27 mouse cellular contexts compared by ENCODE assay signal in the genomic region with DNA sequence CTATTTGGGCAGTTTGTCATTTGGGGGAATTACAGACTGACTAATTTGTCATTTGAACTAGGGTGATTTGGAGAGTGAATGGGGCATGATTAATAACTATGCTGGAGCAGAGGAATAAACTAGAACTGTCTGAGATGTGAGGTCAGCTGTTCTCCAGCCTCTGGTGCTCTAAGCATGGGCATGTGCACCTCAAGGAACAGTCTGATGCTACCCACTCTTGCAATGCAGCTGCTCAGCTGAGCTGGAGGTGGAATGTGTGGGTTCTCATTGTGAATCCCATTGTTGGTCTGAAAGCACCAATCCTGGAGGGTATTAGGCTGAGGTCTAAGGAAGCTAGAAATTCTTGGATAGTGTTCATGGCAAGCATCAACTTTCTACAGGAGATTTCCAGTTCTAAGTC.
"Had no signal": no experiment of that assay in that cellular context is flagged by ENCODE, and none has a peak within 500 bp of the region (broad histone marks: within the 10 kb centered on the region; RNA-seq: fewer than 3 reads in every experiment).

No protein-coding gene starts in this region.

- H3K9me3 ChIP-seq: embryonic facial prominence, embryonic 10.5 days; embryonic facial prominence, embryonic 12.5 days; embryonic facial prominence, embryonic 15.5 days; forebrain, embryonic 10.5 days; forebrain, embryonic 13.5 days; forebrain, embryonic 15.5 days had no signal

- H3K9ac ChIP-seq: embryonic facial prominence, embryonic 12.5 days; embryonic facial prominence, embryonic 13.5 days; embryonic facial prominence, embryonic 15.5 days; forebrain, embryonic 12.5 days; forebrain, embryonic 13.5 days; forebrain, embryonic 15.5 days; forebrain, postnatal 0 days had no signal

- H3K27ac ChIP-seq: embryonic facial prominence, embryonic 10.5 days; embryonic facial prominence, embryonic 12.5 days; embryonic facial prominence, embryonic 13.5 days; embryonic facial prominence, embryonic 15.5 days; forebrain, embryonic 10.5 days; forebrain, embryonic 12.5 days; forebrain, embryonic 13.5 days; forebrain, embryonic 15.5 days; gastrocnemius, adult 2 months; heart, adult 2 months had no signal

- ATAC-seq: forebrain, embryonic 13.5 days; forebrain, embryonic 14.5 days; forebrain, embryonic 15.5 days; forebrain, embryonic 16.5 days; forebrain, postnatal 0 days had no signal

- H3K4me2 ChIP-seq: embryonic facial prominence, embryonic 12.5 days; embryonic facial prominence, embryonic 13.5 days; embryonic facial prominence, embryonic 15.5 days; forebrain, embryonic 12.5 days; forebrain, embryonic 13.5 days; forebrain, embryonic 15.5 days had no signal

- H3K36me3 ChIP-seq: embryonic facial prominence, embryonic 10.5 days; embryonic facial prominence, embryonic 12.5 days; embryonic facial prominence, embryonic 13.5 days; embryonic facial prominence, embryonic 15.5 days; forebrain, embryonic 10.5 days; forebrain, embryonic 12.5 days; forebrain, embryonic 15.5 days had no signal

- DNase-seq: cerebellum, adult 8-10 months; cerebellum, adult 9-10 months; cerebellum, adult 9-11 months; cerebellum, postnatal 10 days; cerebellum, postnatal 14 days; cerebellum, postnatal 25 days; cerebellum, postnatal 36 days; embryo, embryonic 11 days; forebrain, postnatal 0 days; gastrocnemius, adult 2 months; gastrocnemius, postnatal 10 days; gastrocnemius, postnatal 14 days; gastrocnemius, postnatal 25 days; gastrocnemius, postnatal 36 days; heart, adult 18-20 months; heart, adult 2 months had no signal

- H3K4me1 ChIP-seq: embryonic facial prominence, embryonic 10.5 days; embryonic facial prominence, embryonic 12.5 days; embryonic facial prominence, embryonic 13.5 days; embryonic facial prominence, embryonic 15.5 days; forebrain, embryonic 10.5 days; forebrain, embryonic 12.5 days; forebrain, embryonic 13.5 days; forebrain, embryonic 15.5 days had no signal

- H3K4me3 ChIP-seq: embryonic facial prominence, embryonic 10.5 days; embryonic facial prominence, embryonic 12.5 days; embryonic facial prominence, embryonic 13.5 days; embryonic facial prominence, embryonic 15.5 days; erythroblast, embryonic 14.5 days; forebrain, embryonic 10.5 days; forebrain, embryonic 12.5 days; forebrain, embryonic 13.5 days; forebrain, embryonic 15.5 days; gastrocnemius, adult 2 months; heart, adult 2 months had no signal

- H3K27me3 ChIP-seq: embryonic facial prominence, embryonic 12.5 days; embryonic facial prominence, embryonic 13.5 days; embryonic facial prominence, embryonic 15.5 days; forebrain, embryonic 12.5 days; forebrain, embryonic 13.5 days; forebrain, embryonic 15.5 days had no signal
